Mouse (Mus musculus) kidney, adult 8-10 months (tissue): ENCODE data around the gene En1.

Source experiments
- DNase-seq, 2 experiments: peaks; one replicate each; pipeline ENCODE4 v3.0.0; 2022

The En1 gene

GRCm38 (mm10) chr1:120628821-120629220, 26.6 kb downstream of the En1 start:
- no peak for DNase-seq

DNA sequence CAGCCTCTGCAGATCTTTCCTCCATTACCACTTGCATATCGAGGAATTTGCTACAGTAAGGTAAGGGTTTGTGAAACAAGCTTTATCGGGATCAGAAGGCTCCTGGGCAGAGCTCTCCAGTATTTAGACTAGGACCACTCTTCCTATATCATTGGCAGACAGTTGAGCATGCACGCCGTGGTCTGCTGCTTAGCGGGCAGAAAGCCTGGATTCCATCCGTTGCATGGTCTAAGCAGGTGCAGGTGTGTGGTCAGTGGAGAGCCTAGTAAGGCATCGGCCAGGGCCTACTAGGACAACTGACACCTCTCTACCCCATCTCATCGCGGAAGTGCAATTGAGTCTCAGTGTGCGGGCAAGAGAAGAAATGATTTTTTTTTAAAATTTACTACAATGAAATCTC, 41.2 kb downstream of the En1 start:
- no peak for DNase-seq

- no peak for DNase-seq
Measured at GRCm38 (mm10) chr1:120643848-120644711, 41.9 kb downstream of the En1 start.

DNA sequence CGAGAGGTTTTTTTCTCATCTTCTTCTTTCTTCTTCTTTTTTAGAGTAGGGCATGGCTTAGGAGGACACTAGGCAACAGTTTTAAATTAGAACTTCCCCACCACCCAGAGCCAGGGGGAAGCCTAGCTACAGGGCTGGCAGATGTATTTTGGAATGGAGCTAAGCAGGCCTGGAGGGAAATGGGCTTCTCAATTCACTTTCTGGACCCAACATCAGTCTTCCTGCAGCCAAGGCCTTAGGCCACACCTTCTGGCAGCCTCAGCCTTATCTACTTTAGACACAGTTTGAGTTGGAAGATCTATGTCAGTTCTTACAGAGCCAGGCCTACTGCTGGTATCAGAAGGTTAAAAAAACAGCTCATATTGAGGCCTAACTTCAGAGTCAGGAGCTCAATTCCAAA, 42.5 kb downstream of the En1 start:
- DNase-seq, result no peak

- DNase-seq, result no peak
Measured at GRCm38 (mm10) chr1:120650068-120650467, 47.9 kb downstream of the En1 start.

GRCm38 (mm10) chr1:120651997-120652396, 49.8 kb downstream of the En1 start:
- DNase-seq, result no peak

- DNase-seq, result peak; percentile 76 to 78
Measured at GRCm38 (mm10) chr1:120654950-120655396, 52.8 kb downstream of the En1 start.
